Comparison of ENCODE assay signal across 11 mouse cellular contexts in genomic region chr10:60215077-60215960, GRCm38 (mm10). TPM values are rescaled to one million over a fixed set of nuclear protein-coding genes. Genes with fewer than 3 reads are reported as not detected.
DNase-seq lines count a peak whose midpoint lies in the region; ATAC-seq and TF ChIP-seq lines count a peak whose summit lies in the region.
"Had no signal": no experiment of that assay in that cellular context is flagged by ENCODE, and none has a peak within 500 bp of the region (broad histone marks: within the 10 kb centered on the region; RNA-seq: fewer than 3 reads in every experiment).

No protein-coding gene starts in this region.

- H3K27ac ChIP-seq in forebrain, embryonic 15.5 days (replicated peaks) = no peak overlapping the region
- H3K27ac ChIP-seq in forebrain, embryonic 16.5 days (ENCODE audit: low read length) = no peak overlapping the region
- H3K27ac ChIP-seq in midbrain, postnatal 0 days (ENCODE audit: low read depth, low read length) = 0 out of 2 replicates have a peak overlapping the region, but pooled peaks have one; percentile 38
- H3K27ac ChIP-seq in midbrain, embryonic 10.5 days (replicated peaks) = no peak overlapping the region
- peak overlapping the region; percentile 50; the same call in 1 of the 2 replicates for H3K27ac ChIP-seq in limb, embryonic 12.5 days
- 0 out of 2 replicates have a peak overlapping the region, but pooled peaks have one; percentile 11 for H3K27ac ChIP-seq in stomach, embryonic 15.5 days
- H3K27ac ChIP-seq: forebrain, embryonic 12.5 days; heart, embryonic 13.5 days had no signal

- no peaks in the 10 kb centered on the region for H3K27me3 ChIP-seq in forebrain, embryonic 15.5 days
- no peaks in the 10 kb centered on the region; the same call in 1 of the 2 replicates for H3K27me3 ChIP-seq in forebrain, embryonic 16.5 days (replicated peaks; ENCODE audit: control insufficient read depth, insufficient read depth, low read length)
- peaks cover 17% of the 10 kb centered on the region for H3K27me3 ChIP-seq in midbrain, postnatal 0 days (ENCODE audit: insufficient read depth, low read length)
- peaks cover 41% of the 10 kb centered on the region for H3K27me3 ChIP-seq in midbrain, embryonic 10.5 days (ENCODE audit: low read depth, poor library complexity, severe bottlenecking)
- peaks cover 4% of the 10 kb centered on the region for H3K27me3 ChIP-seq in limb, embryonic 12.5 days
- H3K27me3 ChIP-seq in stomach, embryonic 15.5 days (replicated peaks) = peaks cover 18% of the 10 kb centered on the region; the same call in 1 of the 2 replicates
- H3K27me3 ChIP-seq: forebrain, embryonic 12.5 days had no signal

- peak; percentile 60 for DNase-seq in midbrain, postnatal 0 days (ENCODE audit: low spot score)
- no peak for DNase-seq in midbrain, embryonic 10.5 days (ENCODE audit: low spot score)
- DNase-seq in thymus, postnatal 0 days (ENCODE audit: low spot score) = no peak
- no peak for DNase-seq in cerebellum, adult 11-12 months

- no peak for ATAC-seq in forebrain, embryonic 15.5 days (replicated peaks)
- ATAC-seq in forebrain, embryonic 16.5 days = no peak
- no peak for ATAC-seq in midbrain, postnatal 0 days (ENCODE audit: low FRiP score)
- no peak for ATAC-seq in limb, embryonic 12.5 days (ENCODE audit: insufficient number of reproducible peaks, insufficient read depth, low FRiP score, low TSS enrichment, low read depth)
- no peak for ATAC-seq in stomach, embryonic 15.5 days (ENCODE audit: insufficient read depth, low FRiP score, low read depth)
- ATAC-seq: midbrain, embryonic 16.5 days had no signal

- H3K9ac ChIP-seq in forebrain, embryonic 15.5 days (replicated peaks) = 0 out of 2 replicates have a peak overlapping the region, but pooled peaks have one; percentile 6
- H3K9ac ChIP-seq in forebrain, embryonic 16.5 days (replicated peaks; ENCODE audit: low read depth, low read length) = no peak overlapping the region
- no peak overlapping the region for H3K9ac ChIP-seq in midbrain, postnatal 0 days (replicated peaks; ENCODE audit: low read length, poor library complexity, severe bottlenecking)
- no peak overlapping the region for H3K9ac ChIP-seq in limb, embryonic 12.5 days (replicated peaks)
- H3K9ac ChIP-seq in stomach, embryonic 15.5 days = no peak overlapping the region
- H3K9ac ChIP-seq: forebrain, embryonic 12.5 days; heart, embryonic 13.5 days had no signal

- 58% methylated on average over 14 of the region's 14 CpGs for WGBS in forebrain, embryonic 15.5 days
- WGBS in forebrain, embryonic 16.5 days = 52% methylated on average over 14 of the region's 14 CpGs
- 73% methylated on average over 14 of the region's 14 CpGs for WGBS in midbrain, postnatal 0 days
- 72% methylated on average over 14 of the region's 14 CpGs for WGBS in midbrain, embryonic 10.5 days
- WGBS in limb, embryonic 12.5 days = 58% methylated on average over 14 of the region's 14 CpGs
- WGBS in stomach, embryonic 15.5 days = 52% methylated on average over 14 of the region's 14 CpGs

- no peak overlapping the region for H3K4me2 ChIP-seq in forebrain, embryonic 15.5 days (replicated peaks)
- H3K4me2 ChIP-seq in forebrain, embryonic 16.5 days (ENCODE audit: low read length) = no peak overlapping the region
- no peak overlapping the region for H3K4me2 ChIP-seq in midbrain, postnatal 0 days (ENCODE audit: low read depth, low read length, poor library complexity, severe bottlenecking)
- no peak overlapping the region for H3K4me2 ChIP-seq in limb, embryonic 12.5 days
- H3K4me2 ChIP-seq in stomach, embryonic 15.5 days = no peak overlapping the region
- H3K4me2 ChIP-seq: forebrain, embryonic 12.5 days; heart, embryonic 13.5 days had no signal

- H3K4me3 ChIP-seq in forebrain, embryonic 15.5 days = no peak overlapping the region
- H3K4me3 ChIP-seq in forebrain, embryonic 16.5 days (replicated peaks; ENCODE audit: low read length) = no peak overlapping the region
- no peak overlapping the region for H3K4me3 ChIP-seq in midbrain, postnatal 0 days (ENCODE audit: low read depth, low read length)
- H3K4me3 ChIP-seq in midbrain, embryonic 10.5 days = no peak overlapping the region
- no peak overlapping the region for H3K4me3 ChIP-seq in limb, embryonic 12.5 days (replicated peaks)
- H3K4me3 ChIP-seq in stomach, embryonic 15.5 days (replicated peaks) = no peak overlapping the region
- H3K4me3 ChIP-seq: forebrain, embryonic 12.5 days; heart, embryonic 13.5 days had no signal

- H3K36me3 ChIP-seq in forebrain, embryonic 15.5 days = no peaks in the 10 kb centered on the region
- no peaks in the 10 kb centered on the region for H3K36me3 ChIP-seq in forebrain, embryonic 16.5 days (ENCODE audit: control insufficient read depth, insufficient read depth)
- no peaks in the 10 kb centered on the region for H3K36me3 ChIP-seq in midbrain, postnatal 0 days (ENCODE audit: insufficient read depth, low read length)
- no peaks in the 10 kb centered on the region for H3K36me3 ChIP-seq in midbrain, embryonic 10.5 days
- no peaks in the 10 kb centered on the region for H3K36me3 ChIP-seq in limb, embryonic 12.5 days
- no peaks in the 10 kb centered on the region for H3K36me3 ChIP-seq in stomach, embryonic 15.5 days
- H3K36me3 ChIP-seq: forebrain, embryonic 12.5 days; heart, embryonic 13.5 days had no signal

- H3K4me1 ChIP-seq in forebrain, embryonic 15.5 days = peaks cover 61% of the 10 kb centered on the region
- H3K4me1 ChIP-seq in forebrain, embryonic 16.5 days (replicated peaks; ENCODE audit: control insufficient read depth, insufficient read depth, low read length) = peaks cover 45% of the 10 kb centered on the region
- no peaks in the 10 kb centered on the region for H3K4me1 ChIP-seq in midbrain, postnatal 0 days (ENCODE audit: insufficient read depth, low read length)
- peaks cover 55% of the 10 kb centered on the region for H3K4me1 ChIP-seq in midbrain, embryonic 10.5 days
- peaks cover 54% of the 10 kb centered on the region for H3K4me1 ChIP-seq in limb, embryonic 12.5 days (replicated peaks)
- peaks cover 34% of the 10 kb centered on the region for H3K4me1 ChIP-seq in stomach, embryonic 15.5 days

- no peaks in the 10 kb centered on the region for H3K9me3 ChIP-seq in forebrain, embryonic 15.5 days
- H3K9me3 ChIP-seq in forebrain, embryonic 16.5 days (ENCODE audit: control insufficient read depth, low read length) = no peaks in the 10 kb centered on the region
- no peaks in the 10 kb centered on the region for H3K9me3 ChIP-seq in midbrain, postnatal 0 days (ENCODE audit: low read length)
- H3K9me3 ChIP-seq in midbrain, embryonic 10.5 days (replicated peaks) = no peaks in the 10 kb centered on the region
- H3K9me3 ChIP-seq in limb, embryonic 12.5 days = no peaks in the 10 kb centered on the region
- no peaks in the 10 kb centered on the region for H3K9me3 ChIP-seq in stomach, embryonic 15.5 days
- H3K9me3 ChIP-seq: forebrain, embryonic 12.5 days; heart, embryonic 13.5 days had no signal

- no peak for TF ChIP-seq CTCF in midbrain, postnatal 0 days (IDR thresholded peaks at IDR 0.05)

RNA-seq across cellular contexts. Expression of gene Chst3, which starts 3.7 kb away (rescaled TPM):
- polyA plus RNA-seq in forebrain, embryonic 15.5 days (2015; fragmentation: Nextera tagmentation; extraction: Ambion mirVana) = 1.2 and 1.5 TPM in 2 replicates
- 0.83 and 0.90 TPM in 2 replicates for polyA plus RNA-seq in forebrain, embryonic 16.5 days (2015; fragmentation: Nextera tagmentation; extraction: Ambion mirVana)
- 4.6 and 5.5 TPM in 2 replicates for total RNA-seq in midbrain, postnatal 0 days (2014; rRNA removed)
- polyA plus RNA-seq in midbrain, postnatal 0 days (2015; fragmentation: Nextera tagmentation; extraction: Ambion mirVana) = 0.86 and 0.89 TPM in 2 replicates
- polyA plus RNA-seq in midbrain, embryonic 10.5 days (2016; fragmentation: Nextera tagmentation; extraction: Ambion mirVana) = 2.0 and 2.5 TPM in 2 replicates
- 2.7 and 3.4 TPM in 2 replicates for polyA plus RNA-seq in limb, embryonic 12.5 days (2016; fragmentation: Nextera tagmentation; extraction: Ambion mirVana)
- 2.2 and 2.3 TPM in 2 replicates for polyA plus RNA-seq in stomach, embryonic 15.5 days (2015; fragmentation: Nextera tagmentation; extraction: Ambion mirVana)
- 0.30 and 0.38 TPM in 2 replicates for polyA plus RNA-seq in thymus, postnatal 0 days (2015; fragmentation: Nextera tagmentation; extraction: Ambion mirVana)

Comparison
In these comparisons a context has a peak if more than half of its experiments do, and no peak if none do; other contexts are left out.
1. H3K27ac ChIP-seq: peak in midbrain, postnatal 0 days (single experiment), limb, embryonic 12.5 days (single experiment) and stomach, embryonic 15.5 days (single experiment); none in forebrain, embryonic 15.5 days (single experiment), forebrain, embryonic 16.5 days (single experiment) and midbrain, embryonic 10.5 days (single experiment).